Mouse (Mus musculus) adrenal gland, adult 18-20 months (tissue): ENCODE data around the gene Ptgdr. TPM values are rescaled to one million over a fixed set of nuclear protein-coding genes. Genes with fewer than 3 reads are reported as not detected.
"Not testable (repeated sequence)": the region's sequence is repeated elsewhere in the genome, so short reads cannot be mapped to it uniquely, and the experiment has no call there.

ENCODE experiments used
- DNase-seq, 2 experiments: peaks; one replicate each; pipeline ENCODE4 v3.0.0; 2021 to 2022; ENCODE audit warnings: low spot score in 2 of 2
- long read RNA-seq, 2 experiments: library from polyadenylated mRNA; stranded (forward); transcript quantifications; one replicate each; pipeline ENCODE4 v2.0.0; 2021
- total RNA-seq, 2 experiments: library from RNA; stranded (reverse); gene quantifications; 1 replicate in 1 of 2; 2 replicates in 1 of 2; pipeline ENCODE4 v1.2.3; 2021

The Ptgdr gene
- not detected for total RNA-seq
- long read RNA-seq, experiment 1: 0 reads
- long read RNA-seq, experiment 2: 0 reads

- no peak for DNase-seq
Measured at GRCm38 (mm10) chr14:44858868-44859613, at the start of gene Ptgdr. Gene Ptgdr, minus strand, starts transcription at chr14:44859375.

GRCm38 (mm10) chr14:44907774-44908173 is 48.6 kb upstream of the Ptgdr start:
- DNase-seq: no peak

GRCm38 (mm10) chr14:44904199-44904598 is 45.0 kb upstream of the Ptgdr start:
- no peak for DNase-seq

- DNase-seq: not testable (repeated sequence)
Measured at GRCm38 (mm10) chr14:44901735-44902134, 42.6 kb upstream of the Ptgdr start.

- no peak for DNase-seq
Measured at GRCm38 (mm10) chr14:44891387-44892132, 32.4 kb upstream of the Ptgdr start.

GRCm38 (mm10) chr14:44869686-44870085 is 10.5 kb upstream of the Ptgdr start:
- no peak for DNase-seq

GRCm38 (mm10) chr14:44865661-44866060 is 6.5 kb upstream of the Ptgdr start:
- DNase-seq: no peak

- DNase-seq: no peak
Measured at GRCm38 (mm10) chr14:44863086-44863485, 3.9 kb upstream of the Ptgdr start.

- no peak for DNase-seq
Measured at GRCm38 (mm10) chr14:44861161-44861560, 2.0 kb upstream of the Ptgdr start.

GRCm38 (mm10) chr14:44858372-44858771 is 803 bp downstream of the Ptgdr start:
- no peak for DNase-seq

GRCm38 (mm10) chr14:44850637-44851036 is 8.5 kb downstream of the Ptgdr start:
- not testable (repeated sequence) for DNase-seq

GRCm38 (mm10) chr14:44847740-44848139 is 11.4 kb downstream of the Ptgdr start:
- no peak for DNase-seq

GRCm38 (mm10) chr14:44846558-44847263 is 12.5 kb downstream of the Ptgdr start:
- no peak for DNase-seq

GRCm38 (mm10) chr14:44843768-44844755 is 15.1 kb downstream of the Ptgdr start:
- DNase-seq: no peak

- no peak for DNase-seq
Measured at GRCm38 (mm10) chr14:44838685-44839084, 20.5 kb downstream of the Ptgdr start.

GRCm38 (mm10) chr14:44835132-44835531 is 24.0 kb downstream of the Ptgdr start:
- DNase-seq: no peak

GRCm38 (mm10) chr14:44834134-44834533 is 25.0 kb downstream of the Ptgdr start:
- not testable (repeated sequence) for DNase-seq

- not testable (repeated sequence) for DNase-seq
Measured at GRCm38 (mm10) chr14:44833096-44833495, 26.1 kb downstream of the Ptgdr start.

GRCm38 (mm10) chr14:44827736-44828135 is 31.4 kb downstream of the Ptgdr start:
- no peak for DNase-seq
